Mouse (Mus musculus) gastrocnemius, adult 8-10 months (tissue): ENCODE measurements around the gene Hyal2. TPM values are rescaled to one million over a fixed set of nuclear protein-coding genes. Genes with fewer than 3 reads are reported as not detected.
A peak's percentile ranks its signal among the peaks of the same experiment; 100 is the strongest.
"Not testable (repeated sequence)": the region's sequence is repeated elsewhere in the genome, so short reads cannot be mapped to it uniquely, and the experiment has no call there.

ENCODE experiments used
- DNase-seq, 2 experiments: peaks; one replicate each; pipeline ENCODE4 v3.0.0; 2022; ENCODE audit warnings: low spot score in 2 of 2
- total RNA-seq, 4 experiments: library from RNA; stranded (reverse); gene quantifications; 2 replicates each; pipeline ENCODE4 v1.2.4; 2022

The Hyal2 gene
- total RNA-seq, 4 experiments from 2014 or later = 12.7 to 18.6 (median 16.7) TPM

GRCm38 (mm10) chr9:107545602-107546001, 22.1 kb upstream of the Hyal2 start:
- peak in 1 of 2 experiments; percentile 60 for DNase-seq

- peak; percentile 72 to 79 for DNase-seq
These were observed 20.7 kb upstream of the Hyal2 start, which contains the start of gene Zmynd10 for GRCm38 (mm10) chr9:107547026-107547425. Gene Zmynd10, plus strand, starts transcription at chr9:107547298.

- DNase-seq = no peak
These were observed 19.8 kb upstream of the Hyal2 start for GRCm38 (mm10) chr9:107547957-107548356.

DNA sequence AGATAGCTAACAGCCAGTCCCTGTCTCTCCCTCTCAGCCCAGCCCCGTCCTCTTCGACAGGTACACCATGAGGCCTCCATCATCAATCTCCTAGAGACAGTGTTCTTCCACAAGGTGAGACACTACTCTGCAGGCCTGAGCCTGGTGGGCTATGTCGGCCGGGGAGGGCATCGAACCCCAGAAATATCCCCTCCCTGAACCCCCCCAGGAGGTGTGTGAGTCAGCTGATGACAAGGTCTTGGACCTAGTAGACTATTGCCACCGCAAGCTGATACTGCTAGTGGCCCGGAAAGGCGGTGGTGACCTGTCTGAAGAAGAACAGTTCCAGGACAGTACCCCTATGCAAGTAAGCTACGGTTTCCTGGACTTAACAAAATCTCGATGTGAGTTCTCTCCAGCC, 18.9 kb upstream of the Hyal2 start:
- no peak for DNase-seq

- no peak for DNase-seq
These were observed 18.3 kb upstream of the Hyal2 start for GRCm38 (mm10) chr9:107549297-107550074.

- no peak for DNase-seq
These were observed 17.1 kb upstream of the Hyal2 start for GRCm38 (mm10) chr9:107550491-107551116.

- peak in 1 of 2 experiments; percentile 58 for DNase-seq
These were observed 16.4 kb upstream of the Hyal2 start, which contains the start of gene Rassf1 for GRCm38 (mm10) chr9:107551117-107551889. Gene Rassf1, plus strand, starts transcription at chr9:107551555.

GRCm38 (mm10) chr9:107551890-107552355, 15.8 kb upstream of the Hyal2 start:
- no peak for DNase-seq

DNA sequence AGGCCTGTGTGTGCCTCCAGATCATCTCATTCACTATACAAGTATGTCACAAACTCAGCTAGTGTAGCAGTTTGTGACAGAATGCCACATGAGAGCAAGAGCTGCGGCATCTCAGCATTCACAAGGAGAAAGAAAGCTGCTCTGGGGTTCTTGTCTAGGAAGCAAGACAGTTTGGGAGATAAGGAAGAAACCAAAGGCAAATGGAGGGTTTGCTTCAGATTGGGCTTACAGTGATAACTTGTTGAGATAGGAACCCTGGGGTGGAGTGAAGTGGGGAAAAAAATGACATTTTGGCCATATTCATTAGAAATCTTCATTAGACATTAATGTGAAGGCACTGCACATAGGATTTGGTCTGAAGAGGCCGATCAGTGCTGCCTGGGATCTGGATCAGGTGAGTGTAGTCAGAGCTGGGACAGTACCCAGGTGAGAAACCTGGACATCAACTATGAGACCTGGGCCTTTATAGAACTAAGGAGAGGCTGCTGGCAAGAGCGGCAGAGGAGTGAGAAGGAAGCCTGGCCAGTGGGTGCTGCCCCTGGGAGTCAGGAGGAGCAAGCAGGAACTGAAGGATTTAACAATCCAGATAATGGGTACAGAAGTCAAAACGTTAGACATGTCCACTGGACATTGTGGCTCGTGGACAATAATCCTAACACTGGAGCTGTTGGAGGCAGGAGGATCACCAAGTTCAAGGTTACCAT, 14.9 kb upstream of the Hyal2 start:
- DNase-seq = no peak

DNA sequence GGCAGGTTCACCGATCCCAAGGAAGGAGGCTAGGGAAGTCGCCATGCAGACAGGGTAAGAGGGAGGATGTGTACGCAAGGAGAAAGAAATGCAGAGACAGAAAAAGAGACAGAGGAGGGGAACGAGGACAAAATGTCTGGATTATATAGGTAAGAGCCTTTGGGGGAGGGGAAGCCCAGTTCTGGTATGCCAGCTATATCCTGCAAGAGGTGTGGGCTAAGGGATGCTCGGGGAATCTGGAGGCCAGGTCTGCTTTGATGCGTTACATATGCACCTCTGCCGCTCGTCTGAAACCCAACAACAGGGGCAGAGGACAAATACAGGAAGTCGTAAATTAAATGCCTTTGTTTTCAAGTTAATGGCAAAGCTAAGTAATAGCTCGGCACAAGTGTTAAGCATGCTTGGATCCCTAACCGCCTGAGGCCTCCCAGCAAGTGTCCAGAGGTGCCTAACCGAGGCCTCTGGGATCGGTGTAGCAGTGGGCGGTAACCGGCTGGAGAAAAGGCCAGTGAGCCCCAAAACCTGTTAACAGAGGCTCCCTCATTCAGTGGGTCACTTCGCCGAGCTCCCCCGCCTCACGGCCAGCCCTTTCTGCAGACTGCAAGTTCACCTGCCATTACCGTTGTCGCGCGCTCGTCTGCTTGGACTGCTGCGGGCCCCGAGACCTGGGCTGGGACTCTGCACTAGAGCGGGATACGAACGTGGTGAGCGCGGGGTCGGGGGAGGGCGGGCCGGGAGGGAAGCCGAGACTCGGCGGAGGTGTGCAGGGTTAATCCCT, 14.0 kb upstream of the Hyal2 start:
- no peak for DNase-seq

DNA sequence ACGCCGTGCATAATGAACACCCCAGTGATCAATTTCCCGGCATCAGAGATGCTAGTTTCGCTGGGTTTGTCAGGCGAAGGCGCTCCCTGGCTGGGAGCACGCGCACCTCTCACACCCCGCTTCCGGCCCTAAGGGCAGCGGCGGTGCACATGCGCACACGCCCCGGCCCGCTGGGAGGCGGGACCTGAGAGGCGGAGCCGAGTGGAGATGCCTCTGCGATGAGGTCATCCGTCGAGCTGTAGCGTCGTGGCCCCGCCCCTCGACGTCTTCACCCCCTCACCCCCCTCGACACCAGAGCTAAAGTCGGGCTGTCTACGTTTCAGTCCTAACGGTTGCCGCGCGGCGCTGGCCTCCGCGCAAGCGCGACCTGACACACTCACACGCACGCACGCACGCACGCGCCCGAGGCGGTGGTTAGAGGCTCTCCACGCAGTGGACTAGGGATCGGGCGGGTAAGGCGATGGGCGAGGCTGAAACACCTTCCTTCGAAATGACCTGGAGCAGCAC, 13.4 kb upstream of the Hyal2 start:
- peak; percentile 91 to 95 for DNase-seq

GRCm38 (mm10) chr9:107555031-107555457, 12.7 kb upstream of the Hyal2 start:
- DNase-seq = peak; percentile 55 to 57

- no peak for DNase-seq
These were observed 12.0 kb upstream of the Hyal2 start for GRCm38 (mm10) chr9:107555701-107556100.

DNA sequence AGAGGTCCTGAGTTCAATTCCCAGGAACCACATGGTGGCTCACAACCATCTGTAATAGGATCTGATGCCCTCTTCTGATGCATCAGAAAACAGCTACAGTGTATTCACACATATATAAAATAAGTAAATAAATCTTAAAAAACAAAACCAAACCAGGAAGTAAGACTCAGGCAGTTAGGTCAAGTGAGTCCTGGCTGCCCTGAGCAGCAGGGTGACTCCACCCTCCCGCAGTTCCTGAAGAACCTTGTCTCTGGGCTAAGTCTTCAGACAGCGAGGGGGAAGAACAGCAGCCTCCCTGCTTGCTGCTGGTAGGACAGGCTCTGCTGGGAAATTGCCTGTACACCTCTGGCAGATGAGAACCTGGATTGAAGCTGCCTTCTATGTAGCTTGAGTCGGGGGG, 11.4 kb upstream of the Hyal2 start:
- no peak for DNase-seq

GRCm38 (mm10) chr9:107563029-107563581, 4.6 kb upstream of the Hyal2 start, which contains the start of gene Tusc2:
Gene Tusc2, plus strand, starts transcription at chr9:107563255.
- peak; percentile 91 for DNase-seq

DNA sequence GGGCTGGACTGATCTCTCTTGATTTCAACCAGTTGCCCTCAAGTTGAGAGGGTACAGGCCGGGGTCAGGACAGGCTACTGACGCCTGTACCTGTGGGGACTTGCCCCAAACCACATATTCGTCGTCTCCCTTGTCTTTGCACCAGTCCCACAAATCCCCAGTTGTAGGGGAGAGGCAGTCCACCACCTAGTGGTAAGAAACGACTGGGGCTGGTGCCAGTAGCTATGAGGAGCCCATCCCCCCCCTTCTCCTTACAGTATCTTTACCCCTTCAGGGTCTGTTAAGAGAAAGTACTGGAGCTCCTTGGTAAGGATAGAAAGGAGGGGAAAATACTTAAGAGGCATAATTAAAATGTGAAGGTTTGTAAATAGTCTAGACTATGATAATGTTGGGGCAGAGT, 2.2 kb upstream of the Hyal2 start:
- not testable (repeated sequence) for DNase-seq

GRCm38 (mm10) chr9:107566041-107566709, 1.6 kb upstream of the Hyal2 start:
- peak; percentile 68 to 70 for DNase-seq

- DNase-seq = no peak
These were observed 890 bp upstream of the Hyal2 start for GRCm38 (mm10) chr9:107566855-107567254.
